Mouse (Mus musculus): Measurements from ENCODE around the gene Tnk2.

Gene Tnk2

GRCm38 (mm10) chr16:32643661-32644061 is at the start of gene Tnk2:
Gene Tnk2, plus strand, starts transcription at chr16:32643874.
- peak; percentile 93 for DNase-seq (ENCODE audit: extremely low read depth, insufficient read length, low spot score)

GRCm38 (mm10) chr16:32593916-32594315 is 49.8 kb upstream of the Tnk2 start:
- DNase-seq (ENCODE audit: extremely low read depth, insufficient read length, low spot score) = no peak

DNA sequence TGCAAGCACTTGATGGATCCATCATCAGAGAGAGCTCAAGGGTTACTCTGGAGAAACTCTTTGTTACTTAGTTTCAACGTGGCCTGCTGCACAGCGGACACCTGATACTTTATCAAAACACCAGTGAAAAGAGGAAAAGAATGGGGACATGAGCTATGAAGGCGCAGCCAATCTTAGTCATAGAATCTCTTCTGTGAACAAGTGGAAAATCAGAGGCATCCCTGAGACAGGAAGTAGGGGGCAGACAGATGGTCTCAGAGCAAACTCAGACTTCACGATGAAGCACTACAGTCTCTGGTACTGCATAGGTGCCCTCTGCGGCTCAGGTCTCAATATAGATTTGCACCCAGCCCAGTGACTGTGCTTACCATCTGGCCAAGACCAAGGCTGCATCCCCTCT is 49.0 kb upstream of the Tnk2 start:
- DNase-seq (ENCODE audit: extremely low read depth, insufficient read length, low spot score) = no peak

- no peak for DNase-seq (ENCODE audit: extremely low read depth, insufficient read length, low spot score)
These were observed 48.4 kb upstream of the Tnk2 start for GRCm38 (mm10) chr16:32595142-32595855.

DNA sequence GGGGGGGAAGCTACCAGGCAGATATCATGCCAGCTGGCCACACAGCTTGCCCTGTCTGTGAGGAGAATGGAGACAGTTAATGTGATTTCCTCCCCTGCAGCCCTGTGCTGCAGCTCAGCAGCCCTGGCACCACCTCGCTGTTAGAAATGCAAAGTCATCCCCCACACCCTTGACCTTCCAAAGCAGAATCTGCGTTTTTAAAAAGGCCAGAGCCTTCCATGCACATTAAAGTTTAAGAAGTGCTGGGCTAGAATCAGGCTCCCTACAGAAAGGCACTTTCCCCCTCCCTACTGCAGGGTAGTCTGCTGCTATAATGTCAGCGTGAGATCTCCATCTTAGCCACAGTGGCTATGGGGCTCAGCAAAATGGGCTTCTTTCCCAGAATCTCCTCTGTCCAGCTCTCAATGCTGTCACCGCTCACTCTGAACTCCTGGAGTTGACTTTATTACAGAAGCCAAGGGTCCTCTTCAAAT is 45.7 kb upstream of the Tnk2 start:
- peak; percentile 42 for DNase-seq (ENCODE audit: extremely low read depth, insufficient read length, low spot score)

DNA sequence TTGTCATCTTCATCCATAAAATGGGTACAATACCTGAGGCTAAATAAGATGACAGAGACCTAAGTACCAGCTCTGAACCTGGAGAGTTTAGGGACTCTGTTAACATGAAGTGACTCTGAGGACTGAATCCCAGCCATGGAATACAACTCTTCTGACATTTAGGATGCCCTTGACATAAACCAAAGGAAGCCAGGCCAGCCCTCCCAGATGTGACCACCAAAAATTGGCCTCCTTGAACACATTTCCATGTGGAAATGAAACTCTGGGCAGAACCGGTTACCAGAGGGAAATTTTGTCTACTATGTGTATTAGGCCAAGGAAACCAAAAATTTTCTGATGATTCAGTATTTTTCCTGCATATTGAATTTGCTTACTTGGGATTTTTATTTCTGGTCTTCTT is 44.5 kb upstream of the Tnk2 start:
- no peak for DNase-seq (ENCODE audit: extremely low read depth, insufficient read length, low spot score)

- DNase-seq (ENCODE audit: extremely low read depth, insufficient read length, low spot score) = no peak
These were observed 41.4 kb upstream of the Tnk2 start for GRCm38 (mm10) chr16:32602193-32602685.

DNA sequence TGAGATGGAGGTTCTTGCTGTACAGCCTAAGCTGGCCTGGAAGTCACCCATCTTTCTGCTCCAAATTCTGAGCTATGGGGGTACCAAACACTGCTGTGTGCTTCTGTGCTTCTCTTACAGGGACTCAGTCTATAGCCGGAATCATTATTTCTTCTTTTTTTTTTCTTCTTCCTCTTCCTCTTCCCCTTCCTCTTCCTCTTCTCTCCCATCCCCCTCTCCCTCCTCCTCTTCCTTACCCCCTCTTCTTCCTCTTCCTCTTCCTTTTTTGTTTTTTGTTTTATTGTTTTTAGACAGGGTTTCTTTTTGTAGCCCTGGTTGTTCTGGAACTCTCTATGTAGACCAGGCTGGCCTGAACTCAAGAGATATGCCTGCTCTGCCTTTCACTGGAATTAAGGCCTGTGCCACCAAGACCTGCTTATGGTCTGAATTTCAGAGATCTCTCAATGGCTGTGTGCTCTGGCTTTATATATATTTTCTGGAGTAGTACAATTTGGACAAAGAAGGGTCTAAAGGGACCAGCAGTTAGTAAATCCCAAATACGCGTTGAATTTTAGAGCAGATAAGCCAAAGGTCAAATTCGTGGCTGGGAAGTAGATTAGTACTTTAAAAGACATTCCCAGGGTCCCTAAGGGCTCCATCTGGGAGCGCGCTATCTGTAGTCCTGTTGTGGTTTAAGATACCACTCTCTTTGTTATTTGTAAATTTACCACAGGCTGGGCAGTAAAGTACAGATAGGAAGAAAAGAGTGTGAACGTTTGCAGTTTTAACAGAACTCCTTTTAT is 35.9 kb upstream of the Tnk2 start:
- no peak for DNase-seq (ENCODE audit: extremely low read depth, insufficient read length, low spot score)

DNA sequence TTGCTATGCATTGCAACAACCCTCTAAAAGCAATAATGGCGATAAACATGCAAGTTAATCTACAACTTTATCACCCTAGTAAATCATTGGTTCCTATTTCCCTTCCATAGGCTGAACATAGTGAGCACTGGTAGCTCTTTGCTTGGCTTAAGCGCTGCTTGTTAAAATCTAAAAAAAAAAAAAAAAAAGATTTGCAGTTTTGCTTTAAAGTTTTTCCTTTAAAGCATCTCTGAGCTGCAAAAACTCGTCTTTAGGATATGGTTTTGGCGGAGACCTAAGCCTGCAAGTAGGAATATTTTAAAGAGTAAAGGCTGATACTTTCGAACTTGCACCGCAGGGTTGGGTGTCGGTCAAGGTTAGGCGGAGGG is 35.3 kb upstream of the Tnk2 start:
- DNase-seq (ENCODE audit: extremely low read depth, insufficient read length, low spot score) = no peak

DNA sequence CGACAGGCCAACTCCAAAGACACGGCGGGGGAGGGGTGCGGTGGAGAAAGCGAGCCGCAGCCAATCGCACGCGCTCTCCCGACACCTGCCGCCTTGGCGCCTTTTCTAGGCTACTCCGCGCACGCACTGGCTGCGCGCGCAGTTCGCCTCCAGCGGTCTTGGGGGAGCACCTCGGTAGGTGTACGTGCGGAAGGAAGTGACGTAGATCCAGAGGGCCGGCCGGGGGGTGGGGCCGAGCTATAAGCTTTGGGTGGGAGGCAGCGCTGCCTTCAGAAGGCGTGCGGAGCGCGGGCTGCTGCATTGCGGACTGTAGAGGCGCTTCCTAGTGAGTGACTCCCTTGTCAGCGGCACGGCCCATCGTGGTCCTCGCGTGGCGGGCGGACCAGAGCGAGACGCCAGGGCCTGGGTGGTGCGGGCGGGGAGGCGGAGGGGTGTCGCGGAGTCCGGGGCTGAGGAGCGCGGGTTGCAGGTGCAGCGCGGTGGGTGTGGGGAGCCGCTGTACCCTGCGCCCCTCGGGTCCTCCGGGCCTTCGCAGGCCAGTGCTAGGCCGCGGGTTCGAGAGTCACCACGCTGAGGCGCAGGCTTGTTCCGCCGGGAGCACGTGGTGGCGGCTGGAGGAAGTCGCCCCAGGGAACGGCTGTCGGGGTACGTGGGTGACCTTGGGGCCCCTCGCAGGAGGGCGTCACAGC is 34.8 kb upstream of the Tnk2 start, which contains the start of gene Tfrc:
Tfrc (plus strand) TSS at position 209 of the 689 bp plus-strand sequence.
- DNase-seq (ENCODE audit: extremely low read depth, insufficient read length, low spot score) = peak; percentile 100

DNA sequence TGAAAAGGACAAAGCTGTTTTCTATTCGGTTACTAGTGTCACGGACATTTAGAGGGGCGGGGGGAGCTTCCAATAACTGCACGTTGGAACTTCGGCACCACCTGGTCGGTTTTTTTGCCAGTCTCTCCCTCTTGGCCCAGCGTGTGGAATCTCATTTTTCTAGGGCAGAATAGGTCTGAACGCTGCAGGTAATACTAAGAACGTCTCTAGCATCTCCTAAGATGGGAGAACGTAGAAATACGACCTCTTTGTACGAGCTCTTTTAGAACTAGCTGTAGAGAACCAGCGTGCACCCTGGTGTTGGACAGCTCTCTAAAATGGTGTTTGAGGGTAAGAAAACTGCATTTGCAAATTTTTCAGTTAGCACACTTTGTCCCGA is 34.3 kb upstream of the Tnk2 start:
- no peak for DNase-seq (ENCODE audit: extremely low read depth, insufficient read length, low spot score)

DNA sequence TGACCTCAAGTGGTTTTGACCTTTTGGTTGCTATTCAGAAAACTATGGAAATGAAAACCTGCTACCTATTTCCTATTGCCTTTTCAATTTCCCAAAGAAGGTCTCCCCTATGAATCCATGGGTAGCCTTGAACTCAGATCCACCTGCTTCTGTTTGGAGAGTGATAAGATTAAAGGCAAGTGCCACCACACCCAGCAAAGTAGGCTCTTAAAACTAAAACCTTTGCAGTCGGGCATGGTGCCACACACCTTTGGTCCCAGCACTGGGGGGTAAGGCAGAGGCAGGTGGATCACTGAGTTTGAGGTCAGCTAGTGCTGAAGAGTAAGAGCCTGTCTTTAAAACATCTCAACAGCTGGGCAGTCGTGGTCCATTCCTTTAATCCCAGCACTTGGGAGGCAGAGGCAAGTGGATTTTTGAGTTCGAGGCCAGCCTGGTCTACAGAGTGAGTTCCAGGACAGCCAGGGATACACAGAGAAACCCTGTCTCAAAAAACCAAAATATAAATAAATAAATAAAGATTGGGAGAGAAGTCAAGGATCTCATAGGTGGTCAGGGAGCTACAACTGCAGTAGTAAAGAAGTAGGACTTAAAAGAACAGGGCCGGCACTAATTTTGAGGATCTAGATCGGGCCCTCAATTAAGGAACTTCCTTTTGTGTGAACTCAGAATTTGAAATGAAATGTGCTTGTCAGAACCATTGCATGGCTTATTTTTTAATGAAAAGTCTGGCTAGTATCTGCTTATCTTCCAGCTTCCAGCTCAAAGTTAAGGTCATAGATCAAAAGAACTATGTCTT is 33.0 kb upstream of the Tnk2 start:
- no peak for DNase-seq (ENCODE audit: extremely low read depth, insufficient read length, low spot score)

- no peak for DNase-seq (ENCODE audit: extremely low read depth, insufficient read length, low spot score)
These were observed 31.6 kb upstream of the Tnk2 start for GRCm38 (mm10) chr16:32612052-32612451.

- no peak for DNase-seq (ENCODE audit: extremely low read depth, insufficient read length, low spot score)
These were observed 30.3 kb upstream of the Tnk2 start for GRCm38 (mm10) chr16:32613269-32613834.

DNA sequence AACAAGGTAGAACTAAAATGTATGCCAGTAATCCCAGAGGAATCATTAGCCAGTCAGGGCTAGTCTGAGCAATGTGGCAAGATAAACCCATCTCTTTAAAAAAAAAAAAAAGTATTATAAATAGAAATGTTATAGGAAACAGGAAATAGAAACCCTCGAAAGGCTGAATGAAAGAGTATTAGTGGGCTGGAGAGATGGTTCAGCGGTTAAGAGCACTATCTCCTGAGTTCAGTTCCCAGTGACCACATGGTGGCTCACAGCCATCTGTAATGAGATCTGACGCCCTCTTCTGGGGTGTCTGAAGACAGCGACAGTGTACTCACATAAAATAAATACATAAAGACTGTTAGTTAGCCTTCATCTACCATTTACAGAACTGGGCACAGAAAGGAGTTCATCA is 29.6 kb upstream of the Tnk2 start:
- DNase-seq (ENCODE audit: extremely low read depth, insufficient read length, low spot score) = no peak

DNA sequence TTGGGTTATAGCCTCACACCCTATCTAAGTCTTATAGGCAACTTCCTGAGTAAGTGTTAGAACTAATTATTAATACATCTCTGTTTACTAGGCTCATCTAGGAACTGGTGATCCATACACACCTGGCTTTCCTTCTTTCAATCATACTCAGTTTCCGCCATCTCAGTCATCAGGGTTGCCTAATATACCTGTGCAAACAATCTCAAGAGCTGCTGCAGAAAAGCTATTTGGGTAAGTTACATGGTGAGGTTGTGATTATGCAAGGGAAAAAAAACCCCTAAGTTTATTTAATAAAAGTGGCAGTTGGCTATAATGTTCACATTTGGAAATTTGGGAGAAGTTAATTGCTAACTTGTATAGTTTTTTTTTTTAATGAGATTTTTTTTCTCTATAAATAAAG is 24.7 kb upstream of the Tnk2 start:
- no peak for DNase-seq (ENCODE audit: extremely low read depth, insufficient read length, low spot score)

GRCm38 (mm10) chr16:32628140-32628539 is 15.5 kb upstream of the Tnk2 start:
- no peak for DNase-seq (ENCODE audit: extremely low read depth, insufficient read length, low spot score)

DNA sequence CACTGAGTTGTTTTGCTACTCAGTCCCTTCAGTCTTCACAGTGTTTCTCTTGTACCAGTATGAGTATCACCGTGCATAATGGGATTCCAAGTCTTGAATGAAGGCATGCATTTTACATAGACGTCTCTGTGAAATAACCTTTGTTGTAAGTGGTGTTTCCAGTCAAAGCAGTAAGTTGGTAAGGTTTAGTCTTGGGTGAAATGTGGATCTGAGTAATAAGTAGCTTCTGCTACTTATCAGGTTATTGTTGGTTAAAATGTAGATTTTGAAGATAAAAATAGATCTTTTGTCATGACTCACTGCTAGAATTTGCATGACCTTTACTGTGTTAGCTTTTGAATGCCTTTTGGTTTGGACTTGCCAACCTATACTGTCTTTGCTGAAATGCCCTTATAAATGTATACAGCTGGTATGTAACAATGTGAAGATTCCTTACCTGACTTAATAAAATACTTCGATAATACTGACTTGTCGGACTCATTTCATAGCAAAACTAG is 11.3 kb upstream of the Tnk2 start:
- DNase-seq (ENCODE audit: extremely low read depth, insufficient read length, low spot score) = no peak

GRCm38 (mm10) chr16:32633486-32634012 is 10.1 kb upstream of the Tnk2 start:
- DNase-seq (ENCODE audit: extremely low read depth, insufficient read length, low spot score) = no peak

GRCm38 (mm10) chr16:32634183-32634582 is 9.5 kb upstream of the Tnk2 start:
- no peak for DNase-seq (ENCODE audit: extremely low read depth, insufficient read length, low spot score)
